Mouse (Mus musculus): Measurements from ENCODE around the gene Cand2. TPM values are rescaled to one million over a fixed set of nuclear protein-coding genes. Genes with fewer than 3 reads are reported as not detected.

Cand2 gene
- 1 to 10 TPM; 3.7 to 4.5 TPM for polyA plus RNA-seq (2017; shearing (Covaris generic))

- ATAC-seq: peak; percentile 48
These were observed at the start of gene Cand2 for GRCm38 (mm10) chr6:115774501-115774921. Gene Cand2, plus strand, starts transcription at chr6:115774538.

DNA sequence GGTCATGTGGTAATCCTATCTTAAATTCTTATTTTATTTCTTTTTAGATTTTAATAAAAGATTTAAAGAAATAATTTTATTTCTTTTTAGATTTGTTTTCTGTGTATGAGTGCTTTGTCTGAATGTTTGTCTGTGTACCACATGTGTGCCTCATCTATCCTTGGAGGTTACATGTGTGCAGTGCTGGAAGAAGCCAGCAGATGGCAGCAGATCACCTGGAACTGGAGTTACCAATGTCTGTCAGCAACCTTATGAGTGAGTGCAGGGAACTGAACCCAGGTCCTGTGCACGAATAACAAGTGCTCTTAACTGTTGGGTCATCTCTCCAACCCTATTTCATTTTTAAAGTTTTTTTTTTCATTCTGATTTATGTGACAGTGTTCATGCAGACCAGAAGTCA is 47.2 kb upstream of the Cand2 start:
- ATAC-seq: peak; percentile 69

- no peak for ATAC-seq
These were observed 46.8 kb upstream of the Cand2 start for GRCm38 (mm10) chr6:115727570-115727969.

- ATAC-seq: no peak
These were observed 43.6 kb upstream of the Cand2 start for GRCm38 (mm10) chr6:115730560-115731342.

GRCm38 (mm10) chr6:115732341-115732928 is 41.9 kb upstream of the Cand2 start:
- no peak for ATAC-seq

- no peak for ATAC-seq
These were observed 39.4 kb upstream of the Cand2 start for GRCm38 (mm10) chr6:115734909-115735308.

- ATAC-seq: no peak
These were observed 35.3 kb upstream of the Cand2 start for GRCm38 (mm10) chr6:115739056-115739455.

GRCm38 (mm10) chr6:115743569-115743968 is 30.8 kb upstream of the Cand2 start:
- ATAC-seq: no peak

- no peak for ATAC-seq
These were observed 28.0 kb upstream of the Cand2 start for GRCm38 (mm10) chr6:115746326-115746725.

- no peak for ATAC-seq
These were observed 18.8 kb upstream of the Cand2 start for GRCm38 (mm10) chr6:115755536-115755935.

DNA sequence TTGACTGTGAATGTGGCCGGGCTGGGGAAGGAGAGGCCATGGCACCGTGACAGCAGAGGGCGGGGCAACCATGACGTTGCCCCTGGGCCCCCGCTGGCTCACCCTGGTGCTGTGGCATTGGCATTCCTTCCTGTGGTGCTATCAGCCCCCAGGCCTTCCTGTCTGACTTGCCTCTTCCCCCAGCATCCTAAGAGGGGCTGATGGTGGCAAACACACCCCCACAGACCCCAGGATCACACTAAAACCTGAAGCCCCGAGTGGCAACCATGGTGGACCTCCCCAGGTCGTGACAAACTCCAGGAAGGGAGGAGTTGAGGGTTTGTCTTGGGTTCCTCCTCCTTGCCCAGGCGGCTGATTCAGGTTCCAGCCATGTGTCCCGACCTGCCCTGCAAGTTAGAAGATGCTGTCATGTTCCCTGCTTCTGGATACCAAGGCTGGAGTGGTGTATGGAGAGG is 15.3 kb upstream of the Cand2 start:
- ATAC-seq: no peak

- ATAC-seq: no peak
These were observed 14.9 kb upstream of the Cand2 start for GRCm38 (mm10) chr6:115759461-115759860.

DNA sequence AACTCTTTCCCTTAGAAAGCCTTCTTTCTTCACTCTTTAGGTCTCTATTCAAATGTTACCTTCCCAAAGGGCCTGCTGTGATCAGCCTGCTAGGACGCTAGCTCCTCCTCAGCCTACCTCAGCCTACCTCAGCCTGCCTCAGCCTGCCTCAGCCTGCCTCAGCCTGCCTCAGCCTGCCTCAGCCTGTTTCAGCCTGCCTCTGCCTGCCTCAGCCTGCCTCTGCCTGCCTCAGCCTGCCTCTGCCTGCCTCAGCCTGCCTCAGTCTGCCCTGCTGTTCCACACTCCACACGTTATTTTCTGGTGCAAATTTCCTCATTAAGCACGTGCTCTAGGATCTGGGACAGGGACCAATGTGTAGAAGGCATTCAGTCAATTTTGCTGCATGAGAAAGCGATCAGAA is 14.2 kb upstream of the Cand2 start:
- no peak for ATAC-seq

GRCm38 (mm10) chr6:115760982-115761381 is 13.4 kb upstream of the Cand2 start:
- ATAC-seq: no peak

DNA sequence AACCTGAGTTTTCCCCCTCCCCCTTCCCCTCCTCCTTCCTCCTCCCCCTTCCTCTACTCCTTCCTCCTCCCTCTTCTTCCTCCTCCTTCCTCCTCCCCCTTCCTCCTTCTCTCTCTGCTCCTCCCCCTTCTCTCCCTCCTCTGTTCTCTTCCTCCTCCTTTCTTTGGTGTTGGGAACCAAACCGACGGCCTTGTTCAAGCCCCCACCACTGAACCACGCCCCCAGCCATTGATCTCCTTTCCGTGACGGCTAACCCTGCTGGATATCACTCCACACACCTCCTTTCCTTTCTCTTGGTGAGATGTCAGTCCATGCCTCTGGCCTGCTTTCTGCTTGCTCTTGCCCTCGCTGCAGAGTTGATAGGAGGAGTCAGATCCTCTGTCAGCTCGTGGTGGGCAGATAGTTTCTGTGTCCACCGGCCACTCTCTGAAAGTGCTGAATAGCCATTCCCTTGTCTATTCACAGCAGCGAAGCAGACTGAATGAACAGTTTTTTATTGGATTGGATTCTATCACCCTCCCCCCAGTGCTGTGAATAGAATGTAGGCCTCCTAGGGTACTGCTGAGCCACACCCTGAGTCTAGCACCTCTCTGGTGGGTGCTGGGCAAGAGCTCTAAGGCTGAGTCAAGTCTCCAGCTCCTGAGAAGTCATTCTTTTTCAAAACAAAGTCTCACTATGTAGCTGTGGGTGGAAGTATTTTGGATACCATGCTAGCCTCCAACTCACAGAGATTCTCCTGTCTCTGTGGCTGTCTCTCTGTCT is 12.2 kb upstream of the Cand2 start, which contains the start of gene Tmem40:
TSS of gene Tmem40 (minus strand) at position 416 of the 762 bp plus-strand sequence.
- peak; percentile 68 for ATAC-seq

GRCm38 (mm10) chr6:115764179-115764578 is 10.2 kb upstream of the Cand2 start:
- peak; percentile 35 for ATAC-seq

DNA sequence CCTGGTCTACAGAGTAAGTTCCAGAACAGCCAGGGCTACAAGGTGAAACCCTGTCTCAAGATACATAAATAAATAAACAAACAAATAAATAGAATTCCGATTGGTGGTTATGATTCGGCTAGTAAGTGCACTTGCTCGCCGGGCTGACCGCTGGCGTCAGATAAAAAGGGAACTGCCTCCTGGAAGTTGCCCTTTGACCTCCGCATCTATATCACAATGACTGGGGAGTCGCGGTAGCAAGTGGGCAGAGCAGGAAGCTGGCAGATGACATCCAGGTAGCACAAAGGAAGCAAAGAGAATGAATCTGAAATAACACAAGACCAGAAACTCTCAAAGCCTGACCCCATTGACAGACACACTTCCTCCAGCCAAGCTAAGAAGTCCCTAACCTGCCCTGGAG is 7.0 kb upstream of the Cand2 start:
- ATAC-seq: no peak

- ATAC-seq: peak; percentile 37
These were observed 6.1 kb upstream of the Cand2 start for GRCm38 (mm10) chr6:115768207-115768606.

DNA sequence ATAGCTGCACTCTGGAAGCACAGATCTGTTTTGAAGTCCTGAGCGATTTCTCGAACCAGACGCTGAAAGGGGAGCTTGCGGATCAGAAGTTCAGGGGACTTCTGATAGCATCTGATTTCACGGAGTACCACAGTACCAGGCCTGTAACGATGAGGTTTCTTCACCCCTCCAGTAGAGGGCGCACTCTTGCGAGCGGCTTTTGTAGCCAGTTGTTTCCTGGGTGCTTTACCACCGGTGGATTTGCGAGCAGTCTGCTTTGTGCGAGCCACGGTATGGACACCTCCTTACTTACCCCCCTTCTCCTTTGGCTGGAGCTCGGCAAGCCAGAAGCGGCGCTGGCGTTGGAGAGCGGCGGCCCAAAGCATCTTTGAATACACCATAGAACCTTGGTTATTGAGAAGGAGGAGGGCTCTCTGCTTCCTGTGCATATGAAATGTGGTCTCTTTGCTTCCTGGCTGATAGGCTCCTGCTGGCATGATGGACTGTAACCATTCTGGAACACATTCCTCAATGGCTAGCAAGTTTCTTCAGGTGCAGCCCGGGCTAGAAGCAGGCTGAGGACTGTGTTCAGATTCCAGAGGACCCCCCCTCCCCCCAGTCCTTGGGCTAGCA is 4.2 kb upstream of the Cand2 start:
- no peak for ATAC-seq

GRCm38 (mm10) chr6:115770852-115771251 is 3.5 kb upstream of the Cand2 start:
- no peak for ATAC-seq

DNA sequence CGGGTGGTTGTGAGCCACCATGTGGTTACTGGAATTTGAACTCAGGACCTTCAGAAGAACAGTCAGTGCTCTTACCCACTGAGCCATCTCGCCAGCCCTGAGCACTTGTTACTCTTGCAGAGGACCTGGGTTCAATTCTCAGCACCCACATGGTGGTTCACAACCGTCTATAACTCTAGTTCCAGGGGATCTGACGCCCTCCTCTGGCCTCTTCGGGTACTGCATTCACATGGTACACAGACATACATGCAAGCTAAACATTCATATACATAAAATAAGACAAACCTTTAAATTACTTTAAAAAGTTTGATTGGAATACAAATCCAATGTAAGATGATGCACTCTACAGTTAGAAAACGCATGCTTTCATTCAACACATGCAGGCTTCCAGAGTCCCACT is 2.1 kb upstream of the Cand2 start:
- ATAC-seq: no peak

- peak; percentile 44 for ATAC-seq
These were observed 1.7 kb upstream of the Cand2 start for GRCm38 (mm10) chr6:115772604-115773003.

DNA sequence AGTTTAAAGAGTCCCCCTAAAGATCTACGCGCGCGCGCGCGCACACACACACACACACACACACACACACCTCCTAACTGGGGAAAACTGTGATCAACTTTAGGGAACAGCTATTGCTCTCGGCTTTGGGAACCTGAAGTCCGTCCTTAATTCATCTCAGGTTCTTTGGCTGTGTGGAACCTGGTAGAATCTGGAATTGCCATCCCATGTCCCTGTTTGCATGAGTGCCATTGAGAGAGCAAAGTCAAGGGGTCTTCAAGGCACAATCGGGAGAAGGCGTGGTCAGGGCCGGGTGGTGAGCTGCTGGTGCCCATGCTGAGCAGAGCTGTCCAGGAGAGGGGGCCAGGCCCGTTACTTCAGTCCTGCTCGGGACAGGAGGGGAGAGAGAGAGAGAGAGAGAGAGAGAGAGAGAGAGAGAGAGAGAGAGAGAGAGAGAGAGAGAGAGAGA is 348 bp upstream of the Cand2 start:
- peak; percentile 44 for ATAC-seq
